Mouse (Mus musculus) heart, postnatal 0 days (tissue): ENCODE results near the gene Dennd4b. TPM values are rescaled to one million over a fixed set of nuclear protein-coding genes. Genes with fewer than 3 reads are reported as not detected.

Experiments
- ATAC-seq: fragments of 200-750 bp; cut with Nextera tagmentation; 2 replicates; pipeline ENCODE4 v1.8.0; 2017; ENCODE audit warnings: low read depth, moderate number of reproducible peaks, moderate library complexity; ENCODE audit not compliant: insufficient read depth
- DNase-seq: peaks from one replicate; pipeline ENCODE4 v3.0.0-alpha.2; 2016; ENCODE audit warnings: low spot score
- H3K27ac ChIP-seq: fragments of 300-500 bp; sonication (generic); 2 replicates; pipeline ENCODE4 v1.5.1; 2014; ENCODE audit warnings: low read depth, mild to moderate bottlenecking
- H3K27me3 ChIP-seq: fragments of 300-500 bp; sonication (generic); 2 replicates; pipeline ENCODE4 v1.6.1; 2014; ENCODE audit warnings: low read length, mixed read lengths; ENCODE audit not compliant: control insufficient read depth, insufficient read depth
- H3K36me3 ChIP-seq: fragments of 300-500 bp; sonication (generic); replicated peaks from 2 replicates; pipeline ENCODE4 v1.6.1; 2014; ENCODE audit warnings: low read length, mixed read lengths; ENCODE audit not compliant: control insufficient read depth, insufficient read depth
- H3K4me1 ChIP-seq: fragments of 300-500 bp; sonication (generic); 2 replicates; pipeline ENCODE4 v1.6.1; 2014; ENCODE audit warnings: antibody characterized with exemption; ENCODE audit not compliant: control insufficient read depth, insufficient read depth
- H3K4me2 ChIP-seq: fragments of 300-500 bp; sonication (generic); 2 replicates; pipeline ENCODE4 v1.6.1; 2014; ENCODE audit warnings: low read depth, mild to moderate bottlenecking, low read length, moderate library complexity
- H3K4me3 ChIP-seq: fragments of 300-500 bp; sonication (generic); 2 replicates; pipeline ENCODE4 v1.5.1; 2014; ENCODE audit warnings: low read depth, low read length
- H3K9ac ChIP-seq: fragments of 300-500 bp; sonication (generic); replicated peaks from 2 replicates; pipeline ENCODE4 v1.6.1; 2014; ENCODE audit warnings: low read depth, low read length, mixed read lengths
- H3K9me3 ChIP-seq: fragments of 300-500 bp; sonication (generic); replicated peaks from 2 replicates; pipeline ENCODE4 v1.6.1; 2016; ENCODE audit warnings: low read length; ENCODE audit not compliant: control insufficient read depth
- CTCF ChIP-seq: IDR thresholded peaks from 2 replicates; pipeline ENCODE4 v1.5.1; 2016; ENCODE audit warnings: antibody characterized with exemption, control low read depth, low read depth
- EP300 ChIP-seq: IDR thresholded peaks from 2 replicates; pipeline ENCODE4 v1.6.1; 2016; ENCODE audit warnings: antibody characterized with exemption, low read depth
- WGBS: fragments of 180-500 bp; shearing (Covaris S2); extraction: QIAGEN DNeasy Blood & Tissue Kit; methylation state at CpG from one replicate; pipeline ENCODE4 v1.1.7; 2014; 5-methylcytosine and 5-hydroxymethylcytosine counted together
- polyA plus RNA-seq: library from polyadenylated mRNA; unstranded; fragments of >200 nt; fragmentation: Nextera tagmentation; extraction: Ambion mirVana; gene quantifications from 2 replicates; pipeline ENCODE4 v1.2.1, GENCODE M21; 2015
- total RNA-seq: library from RNA; depleted of rRNA; stranded (reverse); fragments of >200 nt; gene quantifications from 2 replicates; pipeline ENCODE4 v1.2.3, GENCODE M21; 2014; ENCODE audit warnings: low replicate concordance

The Dennd4b gene
- total and polyA plus RNA-seq, 2 experiments from 2014 or later = 4.6 to 32.6 TPM

- no peaks in the 10 kb centered on the region for H3K9me3 ChIP-seq
- ATAC-seq = no peak
- H3K27ac ChIP-seq = no peak overlapping the region
- no peak for TF ChIP-seq EP300
- no peak for TF ChIP-seq CTCF
- 0 out of 2 replicates have a peak, but pooled peaks cover 4% of the 10 kb centered on the region for H3K4me1 ChIP-seq
- no peak overlapping the region for H3K4me2 ChIP-seq
- 83% methylated on average over 4 of the region's 4 CpGs for WGBS
- no peak for DNase-seq
- no peaks in the 10 kb centered on the region for H3K27me3 ChIP-seq
- peaks cover 13% of the 10 kb centered on the region; the same call in 1 of the 2 replicates for H3K36me3 ChIP-seq
- H3K9ac ChIP-seq = no peak overlapping the region
- no peak overlapping the region for H3K4me3 ChIP-seq
These were observed 42.5 kb upstream of the Dennd4b start for GRCm38 (mm10) chr3:90222455-90222854.

GRCm38 (mm10) chr3:90222941-90223340, 42.0 kb upstream of the Dennd4b start:
- peaks cover 13% of the 10 kb centered on the region; the same call in 1 of the 2 replicates for H3K36me3 ChIP-seq
- no peak overlapping the region for H3K27ac ChIP-seq
- WGBS = 49% methylated on average over 3 of the region's 3 CpGs
- no peak overlapping the region for H3K4me2 ChIP-seq
- H3K9me3 ChIP-seq = no peaks in the 10 kb centered on the region
- 0 out of 2 replicates have a peak, but pooled peaks cover 4% of the 10 kb centered on the region for H3K4me1 ChIP-seq
- H3K4me3 ChIP-seq = no peak overlapping the region
- H3K27me3 ChIP-seq = no peaks in the 10 kb centered on the region
- TF ChIP-seq CTCF (no peak), EP300 (no peak)
- ATAC-seq (no peak), DNase-seq (no peak)
- no peak overlapping the region for H3K9ac ChIP-seq

GRCm38 (mm10) chr3:90224331-90224730, 40.7 kb upstream of the Dennd4b start:
- no peak overlapping the region for H3K4me2 ChIP-seq
- WGBS = 73% methylated on average over 10 of the region's 10 CpGs
- no peaks in the 10 kb centered on the region for H3K9me3 ChIP-seq
- no peak overlapping the region for H3K27ac ChIP-seq
- no peak for ATAC-seq
- TF ChIP-seq EP300 (no peak), CTCF (no peak)
- no peak overlapping the region for H3K9ac ChIP-seq
- DNase-seq = no peak
- 0 out of 2 replicates have a peak, but pooled peaks cover 4% of the 10 kb centered on the region for H3K4me1 ChIP-seq
- H3K4me3 ChIP-seq = no peak overlapping the region
- no peaks in the 10 kb centered on the region for H3K27me3 ChIP-seq
- H3K36me3 ChIP-seq = peaks cover 13% of the 10 kb centered on the region; the same call in 1 of the 2 replicates

GRCm38 (mm10) chr3:90231075-90231474, 33.9 kb upstream of the Dennd4b start:
- no peak for DNase-seq
- 0 out of 2 replicates have a peak, but pooled peaks have one; percentile 22 for TF ChIP-seq EP300
- no peak for TF ChIP-seq CTCF
- ATAC-seq = no peak
- H3K9ac ChIP-seq = 0 out of 2 replicates have a peak overlapping the region, but pooled peaks have one; percentile 82
- H3K4me3 ChIP-seq = peak overlapping the region; percentile 81
- no peak overlapping the region for H3K27ac ChIP-seq
- WGBS = 8% methylated on average over 8 of the region's 8 CpGs
- H3K4me1 ChIP-seq = peaks cover 7% of the 10 kb centered on the region
- no peaks in the 10 kb centered on the region for H3K27me3 ChIP-seq
- H3K36me3 ChIP-seq = peaks cover 25% of the 10 kb centered on the region
- no peaks in the 10 kb centered on the region for H3K9me3 ChIP-seq
- peak overlapping the region; percentile 94 for H3K4me2 ChIP-seq

- Histone ChIP-seq H3K9ac (peak within 1 kb of the TSS; percentile 82), H3K27ac (peak within 1 kb of the TSS; percentile 94), H3K9me3 (no peaks in the 10 kb centered on the region), H3K4me2 (peak within 1 kb of the TSS; percentile 94), H3K4me1 (peaks cover 7% of the 10 kb centered on the region), H3K4me3 (peak within 1 kb of the TSS; percentile 81), H3K36me3 (peaks cover 30% of the 10 kb centered on the region), H3K27me3 (no peaks in the 10 kb centered on the region)
- 0% methylated on average over 61 of the region's 61 CpGs for WGBS
- ATAC-seq (peak; percentile 97), DNase-seq (peak; percentile 91)
- TF ChIP-seq CTCF (no peak), EP300 (0 out of 2 replicates have a peak, but pooled peaks have one; percentile 27)
These were observed 33.3 kb upstream of the Dennd4b start, which contains the start of gene Jtb for GRCm38 (mm10) chr3:90231507-90232333. Gene Jtb (plus strand): TSS chr3:90231597.
